Mouse (Mus musculus) left cerebral cortex, postnatal 14 days (tissue): ENCODE results near the gene Chd2. TPM values are rescaled to one million over a fixed set of nuclear protein-coding genes. Genes with fewer than 3 reads are reported as not detected.
A peak's percentile ranks its signal among the peaks of the same experiment; 100 is the strongest.

Experiments
- DNase-seq, 2 experiments: peaks; one replicate each; pipeline ENCODE4 v3.0.0; 2021 to 2022; ENCODE audit warnings: low spot score in 2 of 2, mixed read lengths in 1 of 2
- intact Hi-C: fragments of 180-260 bp; cut with DNase I; formaldehyde crosslinking; loops from one replicate; pipeline ENCODE4 v1.15.1; 2025
- total RNA-seq, 2 experiments: library from RNA; stranded (reverse); gene quantifications; 2 replicates each; pipeline ENCODE4 v1.2.3; 2021

The Chd2 gene
- total RNA-seq, 2 experiments from 2014 or later, result 39.0 to 43.9 TPM

GRCm38 (mm10) chr7:73498200-73498599 lies 43.4 kb downstream of the Chd2 start:
- intact Hi-C loops, result no loop called here
- no peak for DNase-seq

DNA sequence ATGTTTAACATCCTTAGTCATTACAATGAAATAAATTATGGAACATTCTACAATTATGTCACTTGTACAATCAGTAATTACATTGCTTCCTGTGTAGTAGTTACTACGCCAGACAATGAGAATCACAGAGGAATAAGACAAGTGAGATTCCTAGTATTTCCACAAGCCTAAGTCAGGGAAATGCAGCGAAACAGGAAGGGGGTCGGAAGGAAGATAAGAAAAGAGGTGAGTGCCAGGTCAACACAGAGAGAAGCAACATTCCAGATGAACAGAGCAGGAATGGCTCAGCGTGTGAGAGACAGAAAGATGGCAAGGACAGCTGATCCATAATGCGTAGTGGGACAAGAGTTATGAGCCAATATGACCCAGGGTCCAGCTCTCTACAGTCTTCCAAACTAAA lies 52.4 kb downstream of the Chd2 start:
- DNase-seq, result no peak
- intact Hi-C loops, result no loop called here

GRCm38 (mm10) chr7:73481094-73481493 lies 60.5 kb downstream of the Chd2 start:
- intact Hi-C loops, result no loop called here
- no peak for DNase-seq

- intact Hi-C loops, result no loop called here
- no peak for DNase-seq
These were observed 62.1 kb downstream of the Chd2 start for GRCm38 (mm10) chr7:73479506-73479905.

GRCm38 (mm10) chr7:73478157-73479058 lies 63.2 kb downstream of the Chd2 start:
- intact Hi-C loops, result no loop called here
- DNase-seq, result no peak

DNA sequence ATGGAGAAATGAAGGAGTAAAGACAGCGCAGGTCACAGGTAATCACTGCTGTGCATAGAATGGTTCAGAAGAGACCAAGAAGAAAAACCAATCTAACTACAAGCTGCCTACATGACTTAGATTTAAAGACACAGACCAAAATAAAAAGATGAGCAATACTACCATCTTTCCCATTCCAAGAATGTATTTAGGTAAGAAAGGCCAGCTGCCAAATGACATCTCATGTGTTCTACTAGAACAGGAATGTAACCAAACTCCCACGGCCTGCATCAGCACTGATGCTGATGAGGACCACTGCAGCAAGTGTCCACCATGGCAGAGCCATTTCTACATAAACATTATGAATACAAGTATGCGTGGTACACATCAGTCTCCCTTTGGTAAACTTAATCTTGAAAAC lies 73.9 kb downstream of the Chd2 start:
- peak in 1 of 2 experiments; percentile 68 for DNase-seq
- intact Hi-C loops, result no loop called here

GRCm38 (mm10) chr7:73463546-73463945 lies 78.1 kb downstream of the Chd2 start:
- no peak for DNase-seq

GRCm38 (mm10) chr7:73454113-73454512 lies 87.5 kb downstream of the Chd2 start:
- intact Hi-C loops, result loop anchor here (5.0 kb wide), 1 partner anchor 173 kb away; no protein-coding TSS in a partner anchor
- no peak for DNase-seq

More at GRCm38 (mm10) chr7:73463546-73463945, 78.1 kb downstream of the Chd2 start:
- intact Hi-C loops, result no loop called here

DNA sequence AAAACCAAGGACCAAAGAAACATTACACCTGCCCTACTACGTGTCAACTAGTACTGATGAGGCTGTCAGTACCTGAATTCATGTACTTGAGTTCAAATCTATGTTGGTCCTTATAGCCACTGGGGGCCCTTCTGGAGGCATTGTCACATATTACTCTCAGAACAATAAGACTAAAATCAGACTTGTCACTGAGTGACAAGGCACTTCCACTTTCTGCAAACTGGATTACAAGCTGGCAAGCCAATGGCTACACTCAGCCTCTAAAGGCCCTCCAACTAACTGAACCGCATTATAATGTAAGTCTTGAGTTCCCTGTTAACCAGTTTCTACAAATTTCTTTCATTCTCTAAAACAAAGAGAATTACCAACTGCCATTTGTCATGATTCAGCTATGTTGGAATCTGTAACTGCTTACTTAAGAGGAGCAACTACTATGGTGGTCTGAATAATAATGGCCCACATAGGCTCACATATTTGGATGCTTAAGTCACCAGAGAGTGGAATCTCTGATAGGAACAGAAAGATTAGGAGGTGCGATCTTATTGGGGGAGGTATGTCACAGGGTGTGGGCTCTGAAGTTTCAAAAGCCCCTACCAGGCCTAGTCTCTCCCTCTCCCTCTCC lies 89.3 kb downstream of the Chd2 start:
- intact Hi-C loops, result loop anchor here (5.0 kb wide), 1 partner anchor 175 kb away; no protein-coding TSS in a partner anchor
- DNase-seq, result no peak

- intact Hi-C loops, result loop anchor here (5.0 kb wide), 1 partner anchor 176 kb away; no protein-coding TSS in a partner anchor
- DNase-seq, result no peak
These were observed 90.0 kb downstream of the Chd2 start for GRCm38 (mm10) chr7:73451594-73451993.

GRCm38 (mm10) chr7:73442246-73442645 lies 99.4 kb downstream of the Chd2 start:
- intact Hi-C loops, result no loop called here
- DNase-seq, result no peak

DNA sequence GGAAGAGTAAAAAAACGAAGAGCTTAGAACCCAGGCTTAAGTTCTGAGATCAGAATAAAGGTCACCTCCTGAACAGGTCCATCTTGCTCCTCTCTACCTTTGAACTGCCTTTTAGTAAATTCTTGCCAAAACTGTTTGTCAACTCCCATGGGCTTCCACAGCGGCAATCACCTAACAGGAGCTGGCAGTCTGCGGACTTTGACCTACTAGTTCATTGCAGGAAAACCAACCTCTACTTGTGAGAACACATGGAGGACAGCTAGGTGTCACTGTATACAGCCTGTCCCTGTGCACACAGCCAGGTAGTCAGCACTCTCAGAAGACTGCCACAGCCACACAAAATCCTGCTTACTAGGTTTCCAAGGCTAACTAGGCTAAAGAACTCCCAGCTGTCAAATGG lies 99.8 kb downstream of the Chd2 start:
- no peak for DNase-seq
- intact Hi-C loops, result no loop called here

DNA sequence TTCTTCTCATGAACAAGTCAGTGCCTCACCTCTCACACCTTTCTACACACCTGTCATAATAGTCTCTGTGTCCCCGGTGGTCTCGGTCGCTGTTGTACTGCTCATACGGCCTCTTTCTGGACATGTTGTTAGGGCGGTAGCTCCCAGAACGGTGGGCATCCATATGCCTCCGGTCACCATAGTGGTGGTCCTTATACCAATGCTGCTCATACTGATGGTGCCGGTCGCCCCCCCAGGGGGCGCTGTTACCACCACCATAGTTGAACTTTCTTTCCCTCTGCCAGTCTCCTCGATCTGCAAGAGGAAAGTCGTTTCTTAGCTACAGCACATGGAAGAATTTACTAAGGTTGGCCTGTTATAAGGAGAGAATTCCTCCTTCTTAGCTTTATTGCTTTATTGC lies 105.9 kb downstream of the Chd2 start:
- intact Hi-C loops, result no loop called here
- DNase-seq, result no peak

GRCm38 (mm10) chr7:73434336-73434677 lies 107.3 kb downstream of the Chd2 start:
- intact Hi-C loops, result no loop called here
- no peak for DNase-seq

- DNase-seq, result no peak
- intact Hi-C loops, result no loop called here
These were observed 107.8 kb downstream of the Chd2 start for GRCm38 (mm10) chr7:73433637-73434335.

DNA sequence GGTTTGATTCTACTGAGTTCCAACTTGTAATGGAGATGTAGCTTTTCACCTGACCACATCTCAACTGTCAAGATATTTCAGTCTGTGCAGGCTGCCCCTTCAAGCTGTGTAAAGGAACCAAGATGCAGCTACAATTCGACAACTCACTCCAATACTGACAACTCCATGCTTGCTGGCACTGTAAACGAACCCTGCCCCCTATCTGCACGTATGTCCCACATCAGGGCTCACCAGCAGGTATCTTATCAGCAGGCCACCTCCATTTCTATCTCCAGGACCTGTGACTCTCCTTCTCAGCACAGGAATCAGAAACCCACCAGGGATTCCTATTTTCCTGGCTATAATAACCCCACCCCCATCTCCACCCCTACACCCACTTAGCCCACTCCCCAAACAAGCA lies 113.1 kb downstream of the Chd2 start:
- no peak for DNase-seq
- intact Hi-C loops, result no loop called here

GRCm38 (mm10) chr7:73427794-73428193 lies 113.8 kb downstream of the Chd2 start:
- DNase-seq, result no peak
- intact Hi-C loops, result no loop called here

- intact Hi-C loops, result no loop called here
- DNase-seq, result no peak
These were observed 114.8 kb downstream of the Chd2 start for GRCm38 (mm10) chr7:73426752-73427386.

DNA sequence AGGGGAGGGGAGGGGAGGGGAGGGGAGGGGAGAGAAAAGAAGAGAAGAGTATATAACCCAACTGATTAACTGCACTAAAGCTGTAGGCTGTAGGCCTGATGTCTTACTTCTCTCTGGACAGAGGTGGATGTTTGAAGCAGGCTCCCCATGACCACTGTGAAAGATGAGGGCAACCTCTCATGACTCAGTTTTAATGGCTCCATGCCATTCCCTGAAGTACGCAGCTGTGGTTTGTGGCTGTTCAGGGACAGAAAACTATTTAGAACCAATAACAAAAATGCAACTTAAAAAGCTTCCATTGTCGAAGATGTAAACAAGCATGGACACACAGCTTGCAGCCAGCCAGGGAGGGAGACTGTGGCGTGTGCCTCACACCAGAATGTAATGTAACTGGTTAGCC lies 115.4 kb downstream of the Chd2 start:
- intact Hi-C loops, result no loop called here
- no peak for DNase-seq

- DNase-seq, result no peak
- intact Hi-C loops, result no loop called here
These were observed 116.2 kb downstream of the Chd2 start for GRCm38 (mm10) chr7:73425451-73425850.
